Mouse (Mus musculus) liver, adult 2 months (tissue): ENCODE results near the gene Qars.

Experiments
- CTCF ChIP-seq: fragments of 200-500 bp; IDR thresholded peaks from 2 replicates; pipeline ENCODE4 v1.5.1; 2011; ENCODE audit warnings: low read depth, low read length, control low read depth
- POLR2A ChIP-seq: fragments of 200-500 bp; IDR thresholded peaks from 2 replicates; pipeline ENCODE4 v1.6.1; 2011; ENCODE audit warnings: low read length, control low read depth; ENCODE audit not compliant: insufficient read depth; ENCODE audit errors: extremely low read depth

GRCm38 (mm10) chr9:108474528-108474927 lies 33.0 kb upstream of the Qars start:
- TF ChIP-seq POLR2A (no peak), CTCF (no peak)
